Mouse (Mus musculus) thymus, adult 2 months (tissue): ENCODE measurements around the gene Rtp3. TPM values are rescaled to one million over a fixed set of nuclear protein-coding genes. Genes with fewer than 3 reads are reported as not detected.

Experiments used
- DNase-seq: peaks from one replicate; pipeline ENCODE4 v3.0.0; 2021
- H3K27ac ChIP-seq: fragments of 200-500 bp; 2 replicates; pipeline ENCODE4 v1.5.1; 2012; ENCODE audit warnings: low read length, control low read depth; ENCODE audit not compliant: control insufficient read depth, insufficient read depth
- H3K27me3 ChIP-seq: fragments of 200-500 bp; 2 replicates; pipeline ENCODE4 v1.6.1; 2012; ENCODE audit warnings: mild to moderate bottlenecking, low read length, moderate library complexity, mixed read lengths; ENCODE audit not compliant: control insufficient read depth, insufficient read depth
- H3K36me3 ChIP-seq: fragments of 200-500 bp; 2 replicates; pipeline ENCODE4 v1.6.1; 2012; ENCODE audit warnings: mild to moderate bottlenecking, low read length, moderate library complexity; ENCODE audit not compliant: control insufficient read depth, insufficient read depth
- H3K4me1 ChIP-seq: fragments of 200-500 bp; replicated peaks from 2 replicates; pipeline ENCODE4 v1.6.1; 2012; ENCODE audit warnings: low read length; ENCODE audit not compliant: control insufficient read depth, insufficient read depth
- H3K4me3 ChIP-seq: fragments of 200-500 bp; 2 replicates; pipeline ENCODE4 v1.5.1; 2012; ENCODE audit warnings: mild to moderate bottlenecking, low read length, control low read depth, moderate library complexity; ENCODE audit not compliant: control insufficient read depth, insufficient read depth
- CTCF ChIP-seq: fragments of 200-500 bp; IDR thresholded peaks from 2 replicates; pipeline ENCODE4 v1.5.1; 2012; ENCODE audit warnings: mild to moderate bottlenecking, control low read depth, low read length, moderate library complexity, borderline replicate concordance; ENCODE audit not compliant: control insufficient read depth, poor library complexity, insufficient read depth; ENCODE audit errors: extremely low read depth
- POLR2A ChIP-seq: fragments of 200-500 bp; IDR thresholded peaks from 2 replicates; pipeline ENCODE4 v1.6.1; 2012; ENCODE audit warnings: mild to moderate bottlenecking, low read length, control low read depth, moderate library complexity; ENCODE audit not compliant: control insufficient read depth, poor library complexity, insufficient read depth; ENCODE audit errors: extremely low read depth
- WGBS: fragments of 180-500 bp; shearing (Covaris S2); methylation state at CpG from one replicate; pipeline ENCODE4 v1.1.7; 2018; 5-methylcytosine and 5-hydroxymethylcytosine counted together
- polyA plus RNA-seq: library from polyadenylated mRNA; depleted of rRNA; stranded (reverse); fragments of >200 nt; gene quantifications from 2 replicates; pipeline ENCODE4 v1.2.3, GENCODE M21; 2012

Rtp3 gene
- polyA plus RNA-seq, 1 experiment = 1.1 TPM

GRCm38 (mm10) chr9:110954681-110955445 lies 35.5 kb downstream of the Rtp3 start:
- DNase-seq = no peak
- Histone ChIP-seq H3K36me3 (no peaks in the 10 kb centered on the region), H3K27me3 (no peaks in the 10 kb centered on the region), H3K27ac (no peak overlapping the region), H3K4me1 (peaks cover 15% of the 10 kb centered on the region; the same call in 1 of the 2 replicates), H3K4me3 (no peak overlapping the region)
- 76% methylated on average over 2 of the region's 2 CpGs for WGBS
- TF ChIP-seq CTCF (no peak), POLR2A (no peak)

GRCm38 (mm10) chr9:110953550-110954461 lies 36.6 kb downstream of the Rtp3 start:
- 7% methylated on average over 44 of the region's 44 CpGs for WGBS
- DNase-seq = peak; percentile 81
- H3K27ac ChIP-seq = no peak overlapping the region

GRCm38 (mm10) chr9:110952931-110953549 lies 37.3 kb downstream of the Rtp3 start:
- H3K27me3 ChIP-seq = no peaks in the 10 kb centered on the region
- no peak overlapping the region for H3K4me3 ChIP-seq
- peaks cover 15% of the 10 kb centered on the region; the same call in 1 of the 2 replicates for H3K4me1 ChIP-seq
- TF ChIP-seq CTCF (no peak), POLR2A (no peak)
- no peak overlapping the region for H3K27ac ChIP-seq
- WGBS = 66% methylated on average over 5 of the region's 5 CpGs
- DNase-seq = no peak
- no peaks in the 10 kb centered on the region for H3K36me3 ChIP-seq

More at GRCm38 (mm10) chr9:110953550-110954461, 36.6 kb downstream of the Rtp3 start:
- Histone ChIP-seq H3K36me3 (no peaks in the 10 kb centered on the region), H3K4me3 (peak overlapping the region; percentile 66), H3K4me1 (peaks cover 15% of the 10 kb centered on the region; the same call in 1 of the 2 replicates), H3K27me3 (no peaks in the 10 kb centered on the region)
- TF ChIP-seq CTCF (peak; percentile 25; the same call in 1 of the 2 replicates), POLR2A (no peak)

DNA sequence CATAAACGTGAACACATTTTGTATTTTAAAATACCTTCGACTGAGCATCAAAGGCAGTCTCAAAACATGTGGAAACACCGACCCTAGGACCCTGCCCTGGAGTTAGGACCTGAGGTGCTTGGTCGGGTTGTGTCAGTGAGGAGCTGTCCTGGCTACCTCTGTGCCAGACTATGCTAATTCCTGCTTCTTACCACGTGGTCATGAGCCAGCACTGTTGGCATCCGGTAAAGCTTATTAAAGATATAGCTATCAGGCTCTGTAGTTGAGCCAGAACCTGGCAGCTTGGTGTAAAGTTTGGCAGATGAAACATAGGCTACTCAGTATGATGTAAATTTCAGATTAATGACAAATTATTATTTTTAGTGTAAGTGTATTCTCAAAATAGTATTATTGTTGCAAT lies 38.0 kb downstream of the Rtp3 start:
- DNase-seq = no peak
- 54% methylated on average over 6 of the region's 6 CpGs for WGBS
- no peak for TF ChIP-seq POLR2A
- TF ChIP-seq CTCF = no peak

GRCm38 (mm10) chr9:110951866-110952265 lies 38.5 kb downstream of the Rtp3 start:
- Histone ChIP-seq H3K27ac (no peak overlapping the region), H3K27me3 (no peaks in the 10 kb centered on the region), H3K4me3 (no peak overlapping the region), H3K4me1 (peaks cover 18% of the 10 kb centered on the region), H3K36me3 (no peaks in the 10 kb centered on the region)
- DNase-seq = no peak
- 80% methylated on average over 13 of the region's 13 CpGs for WGBS
- TF ChIP-seq CTCF = no peak
- TF ChIP-seq POLR2A = no peak

More for the DNA sequence above, 38.0 kb downstream of the Rtp3 start:
- Histone ChIP-seq H3K27me3 (no peaks in the 10 kb centered on the region), H3K4me3 (no peak overlapping the region), H3K27ac (no peak overlapping the region), H3K4me1 (peaks cover 15% of the 10 kb centered on the region; the same call in 1 of the 2 replicates), H3K36me3 (no peaks in the 10 kb centered on the region)

DNA sequence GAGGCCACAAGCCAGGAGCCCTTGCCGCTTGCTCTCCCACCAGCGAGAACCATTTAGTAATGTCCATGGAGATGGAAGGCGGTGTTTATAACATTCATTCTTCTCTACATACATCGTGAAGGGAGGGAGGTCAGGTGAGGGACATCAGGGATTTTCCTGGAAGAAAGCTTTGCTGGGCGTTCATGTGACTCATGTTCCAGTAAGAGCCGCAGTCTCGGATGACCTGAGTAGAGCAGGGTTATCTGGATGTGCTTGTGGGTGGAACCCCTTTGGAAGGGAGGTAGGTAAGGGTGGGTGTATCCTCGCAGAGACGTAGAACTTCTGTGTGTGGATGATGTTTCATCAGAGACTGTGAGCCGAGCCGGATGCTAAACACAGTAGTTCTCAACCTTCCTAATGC lies 39.0 kb downstream of the Rtp3 start, which contains the start of gene Lrrc2:
Lrrc2 (plus strand) TSS at position 149 of the 400 bp plus-strand sequence.
- peaks cover 21% of the 10 kb centered on the region for H3K4me1 ChIP-seq
- no peaks in the 10 kb centered on the region for H3K27me3 ChIP-seq
- H3K4me3 ChIP-seq = no peak within 1 kb of the TSS
- DNase-seq = no peak
- WGBS = 88% methylated on average over 11 of the region's 11 CpGs
- no peak within 1 kb of the TSS for H3K27ac ChIP-seq
- H3K36me3 ChIP-seq = no peaks in the 10 kb centered on the region
- no peak for TF ChIP-seq POLR2A
- no peak for TF ChIP-seq CTCF
